Mouse (Mus musculus) liver, adult (tissue): Measurements from ENCODE around the gene Tbc1d23.

Experiments used
- GATA4 ChIP-seq: IDR thresholded peaks from 2 replicates; pipeline ENCODE4 v1.6.1; 2014; ENCODE audit warnings: mild to moderate bottlenecking, low read length; ENCODE audit not compliant: insufficient replicate concordance

Tbc1d23 gene

GRCm38 (mm10) chr16:57243205-57243857 lies 12.0 kb upstream of the Tbc1d23 start:
- TF ChIP-seq GATA4: no peak

GRCm38 (mm10) chr16:57242857-57243204 lies 11.5 kb upstream of the Tbc1d23 start:
- TF ChIP-seq GATA4: no peak

- TF ChIP-seq GATA4: no peak
Measured at GRCm38 (mm10) chr16:57235871-57236510, 4.7 kb upstream of the Tbc1d23 start.

GRCm38 (mm10) chr16:57226444-57226843 lies 4.9 kb downstream of the Tbc1d23 start:
- TF ChIP-seq GATA4: no peak

- TF ChIP-seq GATA4: no peak
Measured at GRCm38 (mm10) chr16:57220361-57220760, 10.9 kb downstream of the Tbc1d23 start.

- TF ChIP-seq GATA4: no peak
Measured at GRCm38 (mm10) chr16:57215957-57216356, 15.3 kb downstream of the Tbc1d23 start.

- TF ChIP-seq GATA4: no peak
Measured at GRCm38 (mm10) chr16:57211037-57211436, 20.3 kb downstream of the Tbc1d23 start.

GRCm38 (mm10) chr16:57208342-57208741 lies 23.0 kb downstream of the Tbc1d23 start:
- no peak for TF ChIP-seq GATA4

- no peak for TF ChIP-seq GATA4
Measured at GRCm38 (mm10) chr16:57197281-57197680, 34.0 kb downstream of the Tbc1d23 start.

GRCm38 (mm10) chr16:57196590-57196989 lies 34.7 kb downstream of the Tbc1d23 start:
- TF ChIP-seq GATA4: no peak

- no peak for TF ChIP-seq GATA4
Measured at GRCm38 (mm10) chr16:57191214-57191613, 40.1 kb downstream of the Tbc1d23 start.

GRCm38 (mm10) chr16:57190390-57190789 lies 40.9 kb downstream of the Tbc1d23 start:
- no peak for TF ChIP-seq GATA4

- no peak for TF ChIP-seq GATA4
Measured at GRCm38 (mm10) chr16:57189493-57189892, 41.8 kb downstream of the Tbc1d23 start.

- TF ChIP-seq GATA4: no peak
Measured at GRCm38 (mm10) chr16:57186618-57187017, 44.7 kb downstream of the Tbc1d23 start.

GRCm38 (mm10) chr16:57182037-57182436 lies 49.3 kb downstream of the Tbc1d23 start:
- no peak for TF ChIP-seq GATA4

GRCm38 (mm10) chr16:57181180-57181579 lies 50.1 kb downstream of the Tbc1d23 start:
- no peak for TF ChIP-seq GATA4

GRCm38 (mm10) chr16:57177664-57178063 lies 53.6 kb downstream of the Tbc1d23 start:
- TF ChIP-seq GATA4: peak; percentile 41; the same call in 1 of the 2 replicates
